Mouse (Mus musculus): ENCODE data around the gene Ndufc1.

DNA sequence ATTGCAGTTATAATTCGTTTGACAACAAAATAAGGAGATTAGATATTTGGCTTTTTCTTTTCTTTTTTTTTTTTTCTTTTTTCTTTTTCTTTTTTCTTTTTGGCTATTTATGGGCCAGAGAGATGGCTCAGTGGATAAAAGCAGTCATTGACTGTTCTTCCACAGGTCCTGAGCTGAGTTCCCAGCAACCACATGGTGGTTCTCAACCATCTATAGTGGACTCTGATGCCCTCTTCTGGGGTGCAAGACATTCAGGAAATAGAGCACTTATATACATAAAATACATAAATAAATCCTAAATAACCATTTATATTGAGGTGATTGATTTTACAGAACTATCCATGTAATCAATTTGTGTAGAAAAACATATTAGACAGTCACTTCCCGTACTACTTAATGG lies 8.7 kb upstream of the Ndufc1 start:
- TF ChIP-seq TAL1 (IDR thresholded peaks at IDR 0.05; ENCODE audit: low read length) (no peak), GATA1 (IDR thresholded peaks at IDR 0.05; ENCODE audit: low read length) (no peak)
